40 mouse cellular contexts compared by ENCODE assay signal in the genomic region with DNA sequence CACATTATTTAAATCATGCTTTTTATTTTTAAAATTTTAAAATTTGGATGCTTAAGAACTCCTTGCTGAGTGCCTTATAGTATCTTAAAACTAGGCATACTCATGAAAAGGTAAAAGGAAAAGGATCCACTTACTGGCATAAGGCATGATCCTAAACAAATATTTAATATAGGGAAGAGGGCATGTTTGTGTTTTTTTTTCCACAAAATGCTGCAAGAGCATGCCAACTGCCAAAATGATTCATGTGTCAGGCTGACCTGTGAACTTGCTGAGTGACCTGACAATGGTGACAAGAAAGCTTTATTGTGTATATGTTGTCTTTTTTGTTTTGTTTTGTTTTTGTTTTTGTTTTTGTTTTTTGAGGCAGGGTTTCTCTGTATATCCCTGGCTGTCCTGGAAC. TPM values are rescaled to one million over a fixed set of nuclear protein-coding genes. Genes with fewer than 3 reads are reported as not detected.
"Had no signal": no experiment of that assay in that cellular context is flagged by ENCODE, and none has a peak within 500 bp of the region (broad histone marks: within the 10 kb centered on the region; RNA-seq: fewer than 3 reads in every experiment).

No protein-coding gene starts in this region.

RNA-seq across cellular contexts. Expression of gene Cyp2a4, which starts 43.2 kb away (rescaled TPM):
- total RNA-seq: left cerebral cortex, adult 2 months; left cerebral cortex, adult 8-10 months; left cerebral cortex, postnatal 10 days; left cerebral cortex, postnatal 14 days; left cerebral cortex, postnatal 25 days; left cerebral cortex, postnatal 36 days; left cerebral cortex, postnatal 4 days; megakaryocyte progenitor cell, adult 5-6 weeks; megakaryocyte, adult 5-6 weeks; megakaryocyte-erythroid progenitor cell, adult 5-6 weeks; midbrain, postnatal 0 days; monocyte, adult 5-6 weeks had no signal
- polyA plus RNA-seq: limb, embryonic 10.5 days; limb, embryonic 11.5 days; limb, embryonic 12.5 days; limb, embryonic 13.5 days; limb, embryonic 14.5 days; limb, embryonic 15.5 days; liver, embryonic 11.5 days; liver, embryonic 12.5 days; liver, embryonic 13.5 days; lung, adult 2 months; lung, embryonic 14.5 days; lung, embryonic 15.5 days; lung, embryonic 16.5 days; lung, postnatal 0 days; macrophage; midbrain, embryonic 10.5 days; midbrain, embryonic 11.5 days; midbrain, embryonic 12.5 days; midbrain, embryonic 13.5 days; midbrain, embryonic 14.5 days; midbrain, embryonic 15.5 days; midbrain, embryonic 16.5 days; midbrain, postnatal 0 days; myocyte; neural tube, embryonic 11.5 days; neural tube, embryonic 12.5 days had no signal

RNA-seq across cellular contexts. Expression of gene Nlrp9c, which starts 53.3 kb away (rescaled TPM):
- total RNA-seq: left cerebral cortex, adult 2 months; left cerebral cortex, adult 8-10 months; left cerebral cortex, postnatal 10 days; left cerebral cortex, postnatal 14 days; left cerebral cortex, postnatal 25 days; left cerebral cortex, postnatal 36 days; left cerebral cortex, postnatal 4 days; megakaryocyte progenitor cell, adult 5-6 weeks; megakaryocyte, adult 5-6 weeks; megakaryocyte-erythroid progenitor cell, adult 5-6 weeks; midbrain, postnatal 0 days; monocyte, adult 5-6 weeks had no signal
- polyA plus RNA-seq: limb, embryonic 10.5 days; limb, embryonic 11.5 days; limb, embryonic 12.5 days; limb, embryonic 13.5 days; limb, embryonic 14.5 days; limb, embryonic 15.5 days; liver, embryonic 11.5 days; liver, embryonic 12.5 days; liver, embryonic 13.5 days; liver, embryonic 14.5 days; liver, embryonic 15.5 days; liver, embryonic 16.5 days; lung, adult 2 months; lung, embryonic 14.5 days; lung, embryonic 15.5 days; lung, embryonic 16.5 days; lung, postnatal 0 days; macrophage; midbrain, embryonic 10.5 days; midbrain, embryonic 11.5 days; midbrain, embryonic 12.5 days; midbrain, embryonic 13.5 days; midbrain, embryonic 14.5 days; midbrain, embryonic 15.5 days; midbrain, embryonic 16.5 days; midbrain, postnatal 0 days; myocyte; neural tube, embryonic 11.5 days; neural tube, embryonic 12.5 days had no signal
